Mouse (Mus musculus): Measurements from ENCODE around the gene Spock2.

GRCm38 (mm10) chr10:60106531-60107186 lies 640 bp downstream of the Spock2 start:
- TF ChIP-seq CTCF (IDR thresholded peaks at IDR 0.05; ENCODE audit: low read depth, low read length) (no peak), POLR2A (IDR thresholded peaks at IDR 0.05; ENCODE audit: borderline replicate concordance, low read depth, low read length) (no peak)

All from bone marrow macrophage, adult 2 months (primary cell).